Mouse (Mus musculus) liver, embryonic 14 days (tissue): ENCODE results near the gene Fam83c. TPM values are rescaled to one million over a fixed set of nuclear protein-coding genes. Genes with fewer than 3 reads are reported as not detected.

Experiments
- polyA plus RNA-seq: library from polyadenylated mRNA; depleted of rRNA; stranded (reverse); fragments of >200 nt; gene quantifications from 2 replicates; pipeline ENCODE4 v1.2.3, GENCODE M21; 2012; rRNA removed

Fam83c gene
- under 0.01 TPM in 1 of 2 replicates, not detected in the other for polyA plus RNA-seq

GRCm38 (mm10) chr2:155834732-155835131 lies at the start of gene Fam83c:
Gene Fam83c (minus strand): TSS chr2:155834854.

DNA sequence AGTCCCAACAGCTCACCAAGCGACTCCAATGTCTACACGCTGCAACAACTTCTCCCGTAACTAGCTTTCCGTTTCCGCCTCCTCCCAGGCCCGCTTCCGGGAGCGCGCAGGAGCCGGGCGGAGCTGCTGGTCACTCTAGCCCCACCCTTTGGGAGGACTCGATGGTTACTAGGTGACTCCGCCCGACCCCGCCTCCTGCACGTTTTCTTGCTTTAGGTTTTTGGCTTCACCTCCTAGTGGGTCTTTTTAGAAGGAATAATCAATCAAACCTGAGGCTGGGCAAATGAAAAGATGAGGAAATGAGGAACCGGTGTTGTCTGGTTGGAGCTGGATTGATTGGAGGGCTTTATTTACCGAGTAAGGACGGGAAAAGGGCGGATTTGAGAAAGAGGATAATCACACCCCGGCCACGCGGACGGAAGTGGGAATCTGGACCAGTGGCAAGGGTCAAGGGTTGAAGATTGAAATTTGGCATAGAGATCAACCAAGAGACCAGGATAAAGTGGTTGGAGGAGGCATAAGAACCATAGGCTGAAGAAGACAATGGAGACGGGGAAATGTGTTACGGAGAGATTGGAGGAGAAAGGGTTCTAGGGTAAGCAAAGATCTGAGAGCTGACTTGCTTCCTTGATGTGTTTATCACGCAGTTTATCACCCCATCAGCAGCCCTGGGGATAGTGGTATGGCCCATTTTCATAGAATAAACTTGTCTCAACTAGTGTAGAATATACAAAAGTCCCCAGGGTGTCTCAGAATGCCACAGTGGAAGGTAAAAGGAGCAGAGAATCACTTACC lies 7.8 kb downstream of the Fam83c start, which contains the start of gene Eif6:
Gene Eif6 (minus strand): TSS at position 296 of the 795 bp plus-strand sequence.

DNA sequence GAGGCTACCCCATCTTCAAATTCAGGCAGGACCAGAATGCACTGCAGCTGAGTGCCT lies 15.4 kb downstream of the Fam83c start, which contains the start of gene BC029722:
Gene BC029722 (minus strand): TSS at position 35 of the 57 bp plus-strand sequence.

Other genes starting within 250 kb of the Fam83c start
- 35.3 and 39.8 TPM in 2 replicates for gene Gss, start 242.0 kb downstream of the Fam83c start, polyA plus RNA-seq
- gene Myh7b, start 223.6 kb downstream of the Fam83c start, polyA plus RNA-seq = 2.7 and 3.5 TPM in 2 replicates
- gene Trpc4ap, start 142.5 kb downstream of the Fam83c start, polyA plus RNA-seq = 34.3 and 36.2 TPM in 2 replicates
- gene Edem2, start 105.4 kb downstream of the Fam83c start, polyA plus RNA-seq = 12.3 and 13.8 TPM in 2 replicates
- not detected in 2 replicates for gene Gm17581, start 99.0 kb downstream of the Fam83c start, polyA plus RNA-seq
- gene Procr, start 83.7 kb downstream of the Fam83c start, polyA plus RNA-seq = 0.86 and 0.93 TPM in 2 replicates
- gene Mmp24, start 59.5 kb downstream of the Fam83c start, polyA plus RNA-seq = under 0.01 and 0.01 TPM in 2 replicates
- gene BC029722, start 15.4 kb downstream of the Fam83c start, polyA plus RNA-seq = 3.4 and 4.2 TPM in 2 replicates
- gene Eif6, start 7.9 kb downstream of the Fam83c start, polyA plus RNA-seq = 65.8 and 66.0 TPM in 2 replicates
- gene Uqcc1, start 95.5 kb upstream of the Fam83c start, polyA plus RNA-seq = 17.9 and 20.4 TPM in 2 replicates
- not detected in 2 replicates for gene Gm15557, start 105.9 kb upstream of the Fam83c start, polyA plus RNA-seq
- gene Gdf5, start 110.5 kb upstream of the Fam83c start, polyA plus RNA-seq = 0.01 TPM in 2 replicates
- gene Cep250, start 121.6 kb upstream of the Fam83c start, polyA plus RNA-seq = 9.0 and 9.3 TPM in 2 replicates
- 1.4 and 1.9 TPM in 2 replicates for gene 6430550D23Rik, start 173.1 kb upstream of the Fam83c start, polyA plus RNA-seq
- 69.8 and 77.6 TPM in 2 replicates for gene Ergic3, start 173.2 kb upstream of the Fam83c start, polyA plus RNA-seq
- gene Fer1l4, start 218.1 kb upstream of the Fam83c start, polyA plus RNA-seq = not detected in 2 replicates
- gene Spag4, start 230.3 kb upstream of the Fam83c start, polyA plus RNA-seq = 0.75 and 0.81 TPM in 2 replicates